Mouse (Mus musculus) C2C12 (cell line): ENCODE results near the gene Irgc1. TPM values are rescaled to one million over a fixed set of nuclear protein-coding genes. Genes with fewer than 3 reads are reported as not detected.

Experiments
- H3K27me3 ChIP-seq: one replicate; pipeline ENCODE4 v1.6.1; 2011; ENCODE audit not compliant: control insufficient read depth, insufficient read depth, insufficient read length
- H3K36me3 ChIP-seq: one replicate; pipeline ENCODE4 v1.6.1; 2011; ENCODE audit not compliant: control insufficient read depth, insufficient read depth
- H3K4me3 ChIP-seq: one replicate; pipeline ENCODE4 v1.5.1; 2011; ENCODE audit warnings: mild to moderate bottlenecking, control low read depth; ENCODE audit not compliant: poor library complexity, insufficient read depth, severe bottlenecking
- H3K79me2 ChIP-seq: one replicate; pipeline ENCODE4 v1.6.1; 2011; ENCODE audit not compliant: control insufficient read depth, insufficient read depth
- H3K79me3 ChIP-seq: one replicate; pipeline ENCODE4 v1.6.1; 2011; ENCODE audit warnings: low read depth, control low read depth
- H3ac ChIP-seq: one replicate; pipeline ENCODE3; 2011; ENCODE audit warnings: low read depth; ENCODE audit not compliant: control insufficient read depth, insufficient read length
- CEBPB ChIP-seq: IDR thresholded peaks from one replicate; pipeline ENCODE4 v1.6.1; 2011; ENCODE audit warnings: low read depth, mild to moderate bottlenecking, control low read depth, moderate library complexity
- CTCF ChIP-seq: IDR thresholded peaks from one replicate; pipeline ENCODE4 v1.5.1; 2011; ENCODE audit not compliant: control insufficient read depth, insufficient read depth, insufficient read length
- FOSL1 ChIP-seq: IDR thresholded peaks from one replicate; pipeline ENCODE4 v1.8.0; 2011; ENCODE audit warnings: mild to moderate bottlenecking, low read length; ENCODE audit not compliant: poor library complexity, insufficient read depth, severe bottlenecking
- MAX ChIP-seq: IDR thresholded peaks from one replicate; pipeline ENCODE4 v1.6.1; 2011; ENCODE audit warnings: mild to moderate bottlenecking, control low read depth
- MYOD1 ChIP-seq: IDR thresholded peaks from one replicate; pipeline ENCODE4 v1.6.1; 2011; ENCODE audit warnings: low read depth; ENCODE audit not compliant: control insufficient read depth, insufficient read length
- MYOG ChIP-seq: IDR thresholded peaks from one replicate; pipeline ENCODE4 v1.6.1; 2011; ENCODE audit not compliant: control insufficient read depth, insufficient read length; ENCODE audit errors: extremely low read depth
- USF1 ChIP-seq: IDR thresholded peaks from one replicate; pipeline ENCODE4 v1.6.1; 2011; ENCODE audit warnings: low read depth, mild to moderate bottlenecking, control low read depth, moderate library complexity
- polyA plus RNA-seq: library from polyadenylated mRNA; unstranded; fragments of >200 nt; fragmentation: generic; extraction: Trizol; gene quantifications from one replicate; pipeline ENCODE4 v1.2.1, GENCODE M21; 2012; ENCODE audit warnings: missing spikeins

Gene Irgc1
- polyA plus RNA-seq, 1 experiment = 0.33 TPM

DNA sequence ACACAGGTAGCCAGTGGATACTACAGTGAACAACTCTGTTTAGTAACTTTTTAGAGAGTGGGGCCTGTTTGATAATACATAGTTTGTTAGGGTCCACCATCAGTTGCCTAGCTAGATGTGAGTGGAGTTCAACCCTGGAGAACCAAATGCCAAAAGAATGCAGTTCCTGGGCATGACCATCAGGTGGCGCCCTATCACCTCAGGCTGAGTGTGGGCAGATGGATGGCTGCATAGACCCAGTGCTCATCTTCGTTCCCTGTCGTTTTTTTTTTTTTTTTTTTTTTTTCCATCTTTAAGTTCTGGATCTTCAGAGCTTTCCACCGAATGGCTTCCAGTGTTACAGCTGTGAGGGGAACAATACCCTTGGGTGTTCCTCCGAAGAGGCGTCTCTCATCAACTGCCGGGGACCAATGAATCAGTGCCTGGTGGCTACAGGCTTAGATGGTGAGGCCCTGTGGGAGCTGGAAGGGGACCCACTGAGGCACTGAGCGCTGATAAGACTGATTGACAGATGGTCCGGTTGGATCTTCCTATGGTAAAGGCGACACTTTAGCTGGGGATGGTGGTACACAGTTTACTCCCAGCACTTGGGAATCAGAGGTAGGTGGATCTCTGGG lies 21.9 kb upstream of the Irgc1 start:
- no peaks in the 10 kb centered on the region for H3K27me3 ChIP-seq
- peak; percentile 81 for TF ChIP-seq CTCF
- no peak for TF ChIP-seq CEBPB
- H3K4me3 ChIP-seq = no peak overlapping the region
- no peak overlapping the region for H3ac ChIP-seq
- peaks cover 4% of the 10 kb centered on the region for H3K79me3 ChIP-seq
- H3K36me3 ChIP-seq = peaks cover 60% of the 10 kb centered on the region
- peaks cover 9% of the 10 kb centered on the region for H3K79me2 ChIP-seq

DNA sequence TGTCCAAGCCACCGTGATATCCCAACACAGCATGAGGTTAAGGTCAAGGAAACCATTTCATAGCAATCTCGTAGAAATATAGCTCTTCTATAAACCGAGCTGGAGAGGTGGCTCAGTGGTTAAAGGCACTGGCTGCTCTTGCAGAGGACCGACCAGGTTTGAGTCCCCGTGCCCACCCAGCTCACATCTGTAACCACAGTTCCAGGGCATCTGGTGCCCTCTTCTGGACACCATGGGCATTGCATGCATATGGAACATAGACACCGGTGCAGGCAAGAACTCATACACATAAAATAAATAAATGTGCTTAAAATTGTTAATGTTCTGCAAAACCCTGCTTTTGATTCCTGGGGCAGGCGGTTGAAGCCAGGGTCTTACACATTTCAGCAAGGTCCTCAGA lies 20.8 kb upstream of the Irgc1 start:
- peaks cover 14% of the 10 kb centered on the region for H3K79me3 ChIP-seq
- peaks cover 20% of the 10 kb centered on the region for H3K79me2 ChIP-seq
- no peak overlapping the region for H3K4me3 ChIP-seq
- H3K27me3 ChIP-seq = no peaks in the 10 kb centered on the region
- peaks cover 71% of the 10 kb centered on the region for H3K36me3 ChIP-seq
- H3ac ChIP-seq = no peak overlapping the region
- TF ChIP-seq MYOG (no peak), MAX (no peak), MYOD1 (no peak), CTCF (peak; percentile 23)

DNA sequence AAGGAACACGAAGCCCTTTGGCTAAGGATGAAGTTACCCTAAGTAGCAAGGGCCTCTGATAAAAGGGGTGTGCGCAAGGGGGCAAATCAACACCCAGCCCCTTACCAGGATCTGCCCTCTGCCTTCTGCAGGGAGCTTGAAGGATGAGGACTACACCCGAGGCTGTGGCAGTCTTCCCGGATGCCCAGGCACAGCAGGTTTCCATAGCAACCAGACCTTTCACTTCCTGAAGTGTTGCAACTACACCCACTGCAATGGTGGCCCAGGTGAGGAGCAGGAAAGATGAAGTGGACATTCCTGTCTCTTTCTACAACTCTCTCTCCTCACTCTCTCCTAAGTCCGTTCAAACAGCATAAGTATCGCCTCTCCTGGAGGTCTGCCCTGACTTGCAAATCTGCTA lies 20.3 kb upstream of the Irgc1 start:
- Histone ChIP-seq H3K79me2 (peaks cover 25% of the 10 kb centered on the region), H3K27me3 (no peaks in the 10 kb centered on the region), H3K36me3 (peaks cover 72% of the 10 kb centered on the region), H3ac (no peak overlapping the region), H3K4me3 (no peak overlapping the region), H3K79me3 (peaks cover 17% of the 10 kb centered on the region)
- TF ChIP-seq MYOD1 (no peak), CTCF (no peak), USF1 (no peak), MYOG (no peak), FOSL1 (no peak), CEBPB (no peak), MAX (no peak)

DNA sequence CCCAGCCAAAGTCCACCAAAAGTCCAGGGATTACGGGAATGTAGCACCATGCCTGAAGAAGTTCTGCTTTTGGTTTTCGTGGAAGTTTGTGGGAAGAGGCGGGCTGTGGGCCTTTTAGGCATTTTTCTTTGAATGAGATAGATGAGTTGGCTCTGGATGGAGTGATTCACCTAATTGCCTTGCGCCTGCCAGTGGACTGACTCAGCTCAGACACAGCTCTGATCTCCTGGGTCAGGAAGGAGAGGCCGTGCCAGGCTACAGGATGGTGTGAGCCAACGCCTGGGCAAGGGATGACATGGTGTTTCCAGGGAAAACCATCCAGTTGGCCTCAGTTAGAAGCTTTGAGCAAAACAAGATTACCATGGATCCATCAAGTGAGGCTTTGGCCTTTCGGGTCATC lies 18.3 kb upstream of the Irgc1 start:
- H3K27me3 ChIP-seq = no peaks in the 10 kb centered on the region
- TF ChIP-seq MYOG = no peak
- no peak for TF ChIP-seq CTCF
- TF ChIP-seq FOSL1 = peak; percentile 80
- TF ChIP-seq MAX = peak; percentile 63
- peak; percentile 18 for TF ChIP-seq MYOD1
- peaks cover 46% of the 10 kb centered on the region for H3K79me2 ChIP-seq
- H3ac ChIP-seq = no peak overlapping the region
- H3K36me3 ChIP-seq = peaks cover 84% of the 10 kb centered on the region
- peaks cover 37% of the 10 kb centered on the region for H3K79me3 ChIP-seq
- H3K4me3 ChIP-seq = no peak overlapping the region

DNA sequence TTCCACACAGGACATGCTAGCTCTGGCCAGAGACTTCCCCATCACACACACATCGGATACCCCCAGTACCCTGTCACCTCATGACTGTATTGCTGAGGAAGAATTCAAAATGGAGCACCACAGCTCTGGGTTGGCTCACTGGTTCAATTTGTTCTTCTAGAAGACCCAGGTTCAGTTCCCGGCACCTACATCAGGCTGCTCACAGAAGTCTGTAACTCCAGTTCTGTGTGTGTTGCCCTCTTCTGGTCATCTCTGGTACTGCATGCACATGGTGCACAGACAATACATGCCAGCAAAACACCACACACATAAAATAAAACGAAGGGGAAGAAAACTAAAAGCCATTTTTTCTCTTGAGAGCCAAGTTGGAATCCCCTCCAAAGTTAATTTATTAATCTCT lies 17.0 kb upstream of the Irgc1 start:
- no peak overlapping the region for H3K4me3 ChIP-seq
- no peak overlapping the region for H3ac ChIP-seq
- H3K36me3 ChIP-seq = peaks cover 84% of the 10 kb centered on the region
- peaks cover 49% of the 10 kb centered on the region for H3K79me3 ChIP-seq
- no peaks in the 10 kb centered on the region for H3K27me3 ChIP-seq
- TF ChIP-seq CTCF (no peak), MAX (no peak), FOSL1 (no peak), MYOG (no peak), CEBPB (no peak), USF1 (no peak), MYOD1 (no peak)
- peaks cover 58% of the 10 kb centered on the region for H3K79me2 ChIP-seq

DNA sequence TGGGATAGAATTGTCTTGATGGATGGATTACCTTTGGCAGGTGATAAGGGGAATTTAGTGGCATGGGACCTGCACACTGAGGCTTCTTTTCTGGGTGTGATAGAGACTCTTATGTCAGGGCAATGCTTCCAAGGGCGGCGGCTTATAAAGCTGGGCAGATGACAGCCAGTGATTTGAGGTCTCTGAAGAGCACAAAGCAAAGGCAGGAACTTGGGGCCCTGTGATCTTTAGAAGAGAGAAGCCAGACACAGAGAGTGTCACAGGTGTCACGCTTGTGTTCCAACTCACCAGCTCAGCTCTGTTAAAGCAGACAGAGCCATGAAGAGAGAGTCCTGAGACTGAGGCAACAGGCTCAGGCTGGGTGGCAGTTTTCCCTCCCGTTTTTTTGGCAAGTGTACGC lies 15.8 kb upstream of the Irgc1 start:
- Histone ChIP-seq H3K27me3 (no peaks in the 10 kb centered on the region), H3K4me3 (no peak overlapping the region), H3K79me3 (peaks cover 61% of the 10 kb centered on the region), H3K79me2 (peaks cover 71% of the 10 kb centered on the region), H3K36me3 (peaks cover 78% of the 10 kb centered on the region), H3ac (no peak overlapping the region)
- TF ChIP-seq USF1 = no peak
- TF ChIP-seq MYOD1 = no peak
- no peak for TF ChIP-seq MAX
- no peak for TF ChIP-seq FOSL1
- TF ChIP-seq CTCF = no peak
- no peak for TF ChIP-seq MYOG
- no peak for TF ChIP-seq CEBPB
